Mouse (Mus musculus) heart, adult 2 months (tissue): ENCODE measurements around the gene Usp48. TPM values are rescaled to one million over a fixed set of nuclear protein-coding genes. Genes with fewer than 3 reads are reported as not detected.

Experiments used
- DNase-seq, 2 experiments: peaks; one replicate each; pipeline ENCODE4 v3.0.0; 2021
- H3K27ac ChIP-seq: fragments of 200-600 bp; 2 replicates; pipeline ENCODE4 v1.8.1; 2022
- H3K27me3 ChIP-seq: fragments of 200-500 bp; 2 replicates; pipeline ENCODE4 v1.6.1; 2012; ENCODE audit warnings: mild to moderate bottlenecking, low read length, inconsistent platforms, mixed read lengths; ENCODE audit not compliant: control insufficient read depth, insufficient read depth
- H3K36me3 ChIP-seq: fragments of 200-500 bp; 2 replicates; pipeline ENCODE4 v1.6.1; 2012; ENCODE audit warnings: low read length, inconsistent platforms; ENCODE audit not compliant: control insufficient read depth, insufficient read depth
- H3K4me1 ChIP-seq: fragments of 200-500 bp; 2 replicates; pipeline ENCODE4 v1.6.1; 2011; ENCODE audit warnings: low read length; ENCODE audit not compliant: control insufficient read depth, insufficient read depth
- H3K4me3 ChIP-seq: fragments of 200-600 bp; 2 replicates; pipeline ENCODE4 v1.8.1; 2022
- H3K79me2 ChIP-seq: fragments of 200-500 bp; replicated peaks from 2 replicates; pipeline ENCODE4 v1.6.1; 2012; ENCODE audit warnings: mild to moderate bottlenecking, inconsistent platforms, low read length, moderate library complexity, mixed read lengths; ENCODE audit not compliant: control insufficient read depth, insufficient read depth
- H3K9ac ChIP-seq: fragments of 200-500 bp; 2 replicates; pipeline ENCODE4 v1.6.1; 2012; ENCODE audit warnings: low read depth, mild to moderate bottlenecking, control low read depth, inconsistent platforms, low read length, mixed read lengths
- CTCF ChIP-seq: fragments of 200-600 bp; IDR thresholded peaks from 2 replicates; pipeline ENCODE4 v1.8.1; 2022; ENCODE audit warnings: antibody characterized with exemption, mild to moderate bottlenecking, moderate library complexity
- EP300 ChIP-seq: fragments of 200-500 bp; IDR thresholded peaks from 2 replicates; pipeline ENCODE4 v1.6.1; 2011; ENCODE audit warnings: low read depth, low read length, control low read depth; ENCODE audit not compliant: insufficient read depth
- POLR2A ChIP-seq: fragments of 200-500 bp; IDR thresholded peaks from 2 replicates; pipeline ENCODE4 v1.6.1; 2011; ENCODE audit warnings: mild to moderate bottlenecking, low read depth, low read length, control low read depth; ENCODE audit not compliant: insufficient read depth
- WGBS: fragments of 180-500 bp; shearing (Covaris S2); methylation state at CpG from one replicate; pipeline ENCODE4 v1.1.7; 2018; 5-methylcytosine and 5-hydroxymethylcytosine counted together
- intact Hi-C: fragments of 180-260 bp; cut with DNase I; formaldehyde crosslinking; loops from one replicate; pipeline ENCODE4 v1.15.1; 2025
- polyA plus RNA-seq: library from polyadenylated mRNA; depleted of rRNA; stranded (reverse); fragments of >200 nt; gene quantifications from 2 replicates; pipeline ENCODE4 v1.2.3, GENCODE M21; 2012
- total RNA-seq, 2 experiments: library from RNA; stranded (reverse); gene quantifications; 2 replicates each; pipeline ENCODE4 v1.2.3; 2021

Usp48 gene
- total and polyA plus RNA-seq, 3 experiments = 29.7 to 37.6 (median 30.0) TPM

DNA sequence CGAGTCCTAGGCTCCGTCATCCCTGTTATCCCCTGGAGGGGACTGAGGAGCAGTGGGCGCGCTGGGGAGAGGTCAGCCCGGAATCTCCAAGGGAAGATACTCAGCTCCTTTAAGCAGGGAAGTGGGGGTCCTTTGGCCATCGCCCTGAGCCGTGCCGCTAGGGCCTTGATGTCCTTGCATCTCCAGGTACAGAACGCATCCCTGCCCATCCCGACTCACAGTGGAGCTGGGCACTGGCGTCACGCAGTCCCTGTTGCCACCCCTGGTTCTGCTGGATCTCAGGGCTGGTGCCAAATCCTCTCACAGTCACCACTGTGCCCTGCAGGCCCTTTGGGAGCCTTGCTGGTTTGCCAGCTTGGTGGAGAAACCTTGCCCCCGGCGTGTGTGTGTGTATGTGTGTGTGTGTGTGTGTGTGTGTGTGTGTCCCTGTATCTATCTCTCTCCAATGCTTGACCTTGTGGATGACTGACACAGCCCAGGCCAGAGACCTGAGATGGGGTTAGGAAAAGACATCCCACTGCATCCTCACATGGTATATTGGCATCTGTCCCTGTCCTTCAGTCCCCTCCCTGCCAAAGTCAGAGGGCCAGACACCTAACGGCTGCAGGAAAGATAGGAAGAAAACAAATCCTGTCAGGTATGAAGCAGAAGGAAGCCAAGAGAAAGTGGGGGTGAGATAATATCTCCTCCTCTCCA, 71.6 kb downstream of the Usp48 start:
- Histone ChIP-seq H3K9ac (peak overlapping the region; percentile 35), H3K4me1 (peaks cover 3% of the 10 kb centered on the region; the same call in 1 of the 2 replicates), H3K79me2 (no peaks in the 10 kb centered on the region), H3K36me3 (no peaks in the 10 kb centered on the region), H3K27ac (no peak overlapping the region), H3K4me3 (peak overlapping the region; percentile 44), H3K27me3 (peaks cover 2% of the 10 kb centered on the region)
- intact Hi-C loops = no loop called here
- 12% methylated on average over 15 of the region's 15 CpGs for WGBS
- DNase-seq = no peak
- no peak for TF ChIP-seq EP300
- no peak for TF ChIP-seq POLR2A
- TF ChIP-seq CTCF = no peak

- TF ChIP-seq POLR2A (no peak), CTCF (no peak), EP300 (no peak)
- Histone ChIP-seq H3K79me2 (no peaks in the 10 kb centered on the region), H3K27ac (no peak overlapping the region), H3K36me3 (no peaks in the 10 kb centered on the region), H3K27me3 (peaks cover 2% of the 10 kb centered on the region), H3K4me3 (no peak overlapping the region), H3K4me1 (peaks cover 3% of the 10 kb centered on the region; the same call in 1 of the 2 replicates), H3K9ac (no peak overlapping the region)
- no peak for DNase-seq
- 91% methylated on average over 5 of the region's 5 CpGs for WGBS
- intact Hi-C loops = no loop called here
Measured at GRCm38 (mm10) chr4:137665791-137666190, 72.2 kb downstream of the Usp48 start.

- H3K4me1 ChIP-seq = peaks cover 3% of the 10 kb centered on the region; the same call in 1 of the 2 replicates
- no peak overlapping the region for H3K4me3 ChIP-seq
- H3K27ac ChIP-seq = no peak overlapping the region
- intact Hi-C loops = no loop called here
- no peak for DNase-seq
- H3K9ac ChIP-seq = no peak overlapping the region
- WGBS = 55% methylated on average over 5 of the region's 5 CpGs
- no peaks in the 10 kb centered on the region for H3K36me3 ChIP-seq
- TF ChIP-seq POLR2A = no peak
- no peak for TF ChIP-seq EP300
- no peak for TF ChIP-seq CTCF
- H3K79me2 ChIP-seq = no peaks in the 10 kb centered on the region
- H3K27me3 ChIP-seq = peaks cover 2% of the 10 kb centered on the region
Measured at GRCm38 (mm10) chr4:137666283-137666957, 72.9 kb downstream of the Usp48 start.

GRCm38 (mm10) chr4:137666958-137667345, 73.4 kb downstream of the Usp48 start:
- Histone ChIP-seq H3K79me2 (no peaks in the 10 kb centered on the region), H3K4me3 (no peak overlapping the region), H3K9ac (no peak overlapping the region), H3K4me1 (peaks cover 3% of the 10 kb centered on the region; the same call in 1 of the 2 replicates), H3K27ac (no peak overlapping the region), H3K27me3 (peaks cover 2% of the 10 kb centered on the region), H3K36me3 (no peaks in the 10 kb centered on the region)
- TF ChIP-seq CTCF (no peak), EP300 (no peak), POLR2A (no peak)
- no peak for DNase-seq
- intact Hi-C loops = no loop called here
- 73% methylated on average over 8 of the region's 8 CpGs for WGBS

- Histone ChIP-seq H3K4me1 (peaks cover 3% of the 10 kb centered on the region; the same call in 1 of the 2 replicates), H3K27me3 (peaks cover 2% of the 10 kb centered on the region), H3K27ac (no peak overlapping the region), H3K9ac (no peak overlapping the region), H3K36me3 (no peaks in the 10 kb centered on the region), H3K79me2 (no peaks in the 10 kb centered on the region), H3K4me3 (no peak overlapping the region)
- no peak for DNase-seq
- intact Hi-C loops = no loop called here
- no peak for TF ChIP-seq EP300
- TF ChIP-seq CTCF = no peak
- TF ChIP-seq POLR2A = no peak
- 24% methylated on average over 5 of the region's 5 CpGs for WGBS
Measured at GRCm38 (mm10) chr4:137667747-137668146, 74.2 kb downstream of the Usp48 start.
